Mouse (Mus musculus) ovary, postnatal 14 days (tissue): ENCODE results near the gene Eif3l.

Experiments used
- DNase-seq: peaks from one replicate; pipeline ENCODE4 v3.0.0; 2022; ENCODE audit warnings: low spot score

Eif3l gene

DNA sequence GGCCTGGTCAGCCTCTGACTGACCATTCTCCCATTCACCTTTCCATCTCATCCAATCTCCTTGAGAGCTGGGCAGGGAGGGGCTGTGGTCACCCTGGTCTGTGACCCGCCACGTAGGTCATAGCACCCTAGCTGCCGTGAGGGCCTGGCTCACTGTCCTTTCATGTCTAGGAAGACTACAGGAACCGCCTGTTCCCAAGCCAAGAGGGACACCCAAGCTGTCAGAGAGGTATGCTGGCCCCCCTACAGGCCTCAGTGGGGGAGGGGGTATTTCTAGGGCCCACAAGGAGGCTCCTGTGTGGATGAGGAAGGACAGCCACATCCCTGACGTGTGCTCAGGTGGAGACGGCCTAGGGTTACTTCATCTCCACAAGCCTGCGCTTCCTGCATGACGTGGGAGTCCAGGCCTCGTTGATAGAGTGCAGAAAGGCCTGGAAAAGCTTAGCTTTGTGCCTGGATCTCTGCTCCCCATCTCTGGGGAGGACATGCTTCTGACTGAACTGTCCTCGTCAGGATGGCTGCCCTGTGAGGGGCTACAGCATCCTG is 49.4 kb downstream of the Eif3l start:
- no peak for DNase-seq

DNA sequence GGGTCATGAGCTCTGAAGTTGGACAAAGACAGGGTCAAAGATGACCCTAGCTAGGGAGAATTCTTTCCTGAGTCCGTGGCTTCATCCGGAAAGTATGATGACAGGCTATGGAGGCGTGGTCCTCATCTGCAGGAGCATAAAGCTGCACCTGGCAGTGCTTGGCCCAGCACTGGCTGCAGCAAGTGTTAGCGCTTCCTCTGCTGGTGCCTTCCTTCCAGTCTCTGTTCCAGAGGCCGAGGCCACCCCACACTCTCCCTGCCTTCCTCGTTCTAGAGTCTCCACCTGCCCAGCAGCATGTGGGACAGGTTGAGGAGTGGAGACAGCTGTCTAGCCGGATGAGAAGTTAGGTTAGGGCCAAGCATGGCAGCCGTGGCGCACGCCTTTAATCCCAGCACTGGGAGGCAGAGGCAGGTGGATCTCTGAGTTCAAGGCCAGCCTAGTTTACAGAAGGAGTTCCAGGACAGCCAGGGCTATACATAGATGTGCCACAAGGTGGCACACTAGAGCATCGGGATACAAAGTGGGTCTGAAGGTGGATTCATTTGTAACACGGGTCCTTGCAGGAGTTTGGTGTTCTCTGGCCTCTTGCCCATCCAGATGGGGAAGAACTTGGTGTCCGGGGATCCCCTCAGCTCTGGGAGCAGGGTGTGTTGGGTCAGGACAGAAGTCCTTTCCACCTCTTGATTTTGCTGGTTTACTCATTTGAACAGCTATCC is 51.4 kb downstream of the Eif3l start:
- no peak for DNase-seq

- DNase-seq, result no peak
Measured at GRCm38 (mm10) chr15:79127101-79127500, 52.1 kb downstream of the Eif3l start.

DNA sequence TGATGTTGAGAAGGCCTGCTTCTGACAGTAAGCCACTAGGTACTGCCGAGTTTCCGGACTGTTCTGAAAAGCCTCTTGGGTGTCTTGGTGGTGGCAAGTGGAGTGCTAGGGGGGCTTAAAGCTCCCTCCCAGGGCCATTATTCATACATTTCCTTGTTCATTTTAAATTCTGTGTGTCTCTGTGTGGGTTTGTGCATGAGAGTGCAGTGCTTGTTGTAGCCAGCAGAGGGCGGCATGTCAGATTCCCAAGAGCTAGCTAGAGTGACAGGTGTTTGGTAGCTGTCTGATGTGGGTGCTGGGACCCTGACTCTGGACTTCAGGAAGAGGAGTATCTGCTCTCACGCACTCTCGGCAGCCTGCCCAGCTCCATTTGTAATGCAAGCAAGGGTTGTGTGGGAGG is 53.2 kb downstream of the Eif3l start:
- DNase-seq, result no peak

GRCm38 (mm10) chr15:79129311-79129710 is 54.3 kb downstream of the Eif3l start:
- DNase-seq, result no peak

DNA sequence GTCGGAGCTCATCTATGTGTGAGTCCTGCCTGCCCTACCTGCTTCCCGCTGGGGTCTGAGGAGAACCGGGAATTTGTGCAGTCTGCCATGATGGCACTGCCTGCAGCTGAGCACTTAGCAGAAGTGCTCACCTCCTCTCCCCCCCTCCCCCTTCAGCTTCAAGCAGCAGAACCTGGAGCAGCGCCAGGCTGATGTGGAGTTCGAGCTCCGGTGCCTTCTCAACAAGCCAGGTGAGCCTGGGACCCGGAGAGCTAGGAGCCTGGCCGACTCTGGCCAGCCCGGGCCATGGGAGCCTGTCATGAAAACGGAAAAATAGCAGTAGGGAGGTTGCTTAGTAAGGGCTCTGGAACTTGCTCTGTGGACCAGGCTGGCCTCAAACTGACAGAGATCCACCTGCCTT is 55.8 kb downstream of the Eif3l start:
- DNase-seq, result no peak

DNA sequence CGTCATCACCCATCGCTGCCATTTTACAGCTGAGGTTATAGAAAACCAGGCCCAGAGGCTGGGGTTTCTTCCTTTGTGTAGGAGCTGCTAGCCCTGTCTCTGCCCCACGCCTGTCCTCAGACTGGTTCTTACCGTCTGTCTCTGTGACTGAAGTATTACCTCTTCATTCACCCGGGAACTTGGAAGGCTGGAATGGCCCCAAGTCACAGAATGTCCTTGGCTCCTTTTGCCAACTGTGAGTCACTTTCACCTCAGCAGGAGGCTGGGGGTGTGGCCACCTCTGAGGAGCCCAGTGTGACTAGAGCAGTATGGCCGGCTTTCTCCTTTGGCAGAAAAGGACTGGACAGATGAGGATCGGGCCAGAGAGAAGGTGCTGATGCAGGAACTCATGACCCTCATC is 56.5 kb downstream of the Eif3l start:
- DNase-seq, result peak; percentile 50

DNA sequence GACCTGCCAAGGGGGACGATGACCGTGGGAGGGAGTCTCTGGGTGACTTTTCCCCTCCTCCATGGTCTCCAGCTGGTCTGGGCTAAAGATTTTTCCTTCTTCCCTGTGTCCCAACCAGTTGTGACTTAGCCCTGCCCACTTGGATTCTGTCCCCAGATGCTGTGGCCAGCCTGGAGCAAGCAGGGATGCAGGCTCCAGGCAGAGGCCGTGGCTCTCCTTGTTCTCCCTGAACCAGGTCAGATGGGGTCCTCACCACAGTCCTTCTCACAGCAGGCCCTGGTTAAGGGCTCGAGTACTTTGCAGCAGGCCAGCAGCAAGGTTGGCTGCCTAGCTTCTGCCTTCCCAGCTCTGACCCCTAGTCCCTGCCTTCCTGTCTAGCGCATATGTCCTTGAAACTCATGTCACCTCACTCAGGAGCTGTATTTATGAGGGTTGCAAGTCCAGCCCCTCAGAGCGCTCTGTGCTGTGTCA is 58.2 kb downstream of the Eif3l start:
- DNase-seq, result no peak

- DNase-seq, result no peak
Measured at GRCm38 (mm10) chr15:79134496-79135270, 59.7 kb downstream of the Eif3l start.

DNA sequence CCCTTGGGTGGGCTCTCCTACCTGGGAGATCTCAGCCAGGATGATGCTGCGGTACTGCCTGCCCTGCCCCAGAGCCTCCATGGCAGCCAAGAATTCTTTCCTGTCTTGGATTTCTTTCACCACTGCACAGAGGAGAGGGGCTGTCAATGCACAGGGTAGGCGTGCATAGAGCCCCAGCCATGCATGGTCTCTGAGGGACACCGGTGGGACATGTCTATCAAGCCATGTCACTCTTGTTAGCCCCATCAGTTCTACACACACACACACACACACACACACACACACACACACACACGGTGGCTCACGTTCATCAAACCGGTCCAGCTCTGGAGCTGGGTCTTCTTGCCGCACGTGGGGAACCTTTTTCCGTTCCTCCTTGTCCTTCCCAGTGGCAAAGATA is 60.4 kb downstream of the Eif3l start:
- DNase-seq, result no peak

GRCm38 (mm10) chr15:79135783-79136575 is 61.0 kb downstream of the Eif3l start:
- DNase-seq, result no peak

- DNase-seq, result no peak
Measured at GRCm38 (mm10) chr15:79139640-79140039, 64.7 kb downstream of the Eif3l start.

- peak; percentile 91 for DNase-seq
Measured at GRCm38 (mm10) chr15:79140866-79141565, 66.0 kb downstream of the Eif3l start, which contains the start of the genes Polr2f and 1700088E04Rik. Gene Polr2f, plus strand, starts transcription at chr15:79141009. Gene 1700088E04Rik, minus strand, starts transcription at chr15:79141253.

GRCm38 (mm10) chr15:79141566-79141917 is 66.6 kb downstream of the Eif3l start:
- DNase-seq, result no peak

- DNase-seq, result no peak
Measured at GRCm38 (mm10) chr15:79143316-79143715, 68.3 kb downstream of the Eif3l start.
